Mouse (Mus musculus) neural tube, embryonic 13.5 days (tissue): ENCODE results near the gene Lck. TPM values are rescaled to one million over a fixed set of nuclear protein-coding genes. Genes with fewer than 3 reads are reported as not detected.
A peak's percentile ranks its signal among the peaks of the same experiment; 100 is the strongest.

Source experiments
- ATAC-seq: fragments of 200-750 bp; cut with Nextera tagmentation; 2 replicates; pipeline ENCODE4 v1.8.0; 2017; ENCODE audit warnings: low read depth, mild to moderate bottlenecking, moderate TSS enrichment, moderate library complexity
- H3K27ac ChIP-seq: fragments of 300-500 bp; sonication (generic); replicated peaks from 2 replicates; pipeline ENCODE4 v1.5.1; 2015; ENCODE audit warnings: moderate library complexity, mild to moderate bottlenecking, inconsistent platforms
- H3K27me3 ChIP-seq: fragments of 300-500 bp; sonication (generic); 2 replicates; pipeline ENCODE4 v1.6.1; 2015; ENCODE audit warnings: mild to moderate bottlenecking, inconsistent platforms
- H3K36me3 ChIP-seq: fragments of 300-500 bp; sonication (generic); 2 replicates; pipeline ENCODE4 v1.6.1; 2015; ENCODE audit warnings: mild to moderate bottlenecking, inconsistent platforms
- H3K4me1 ChIP-seq: fragments of 300-500 bp; sonication (generic); replicated peaks from 2 replicates; pipeline ENCODE4 v1.6.1; 2015; ENCODE audit warnings: inconsistent platforms
- H3K4me2 ChIP-seq: fragments of 300-500 bp; sonication (generic); 2 replicates; pipeline ENCODE4 v1.6.1; 2015; ENCODE audit warnings: inconsistent platforms, mild to moderate bottlenecking, moderate library complexity
- H3K4me3 ChIP-seq: fragments of 300-500 bp; sonication (generic); 2 replicates; pipeline ENCODE4 v1.5.1; 2015; ENCODE audit warnings: mild to moderate bottlenecking, inconsistent platforms
- H3K9ac ChIP-seq: fragments of 300-500 bp; sonication (generic); 2 replicates; pipeline ENCODE4 v1.6.1; 2015; ENCODE audit warnings: moderate library complexity, mild to moderate bottlenecking, inconsistent platforms
- H3K9me3 ChIP-seq: fragments of 300-500 bp; sonication (generic); 2 replicates; pipeline ENCODE4 v1.6.1; 2016; ENCODE audit warnings: inconsistent platforms
- WGBS: fragments of 180-500 bp; shearing (Covaris S2); methylation state at CpG from one replicate; pipeline ENCODE4 v1.1.7; 2015; 5-methylcytosine and 5-hydroxymethylcytosine counted together
- microRNA-seq: library from miRNA; unstranded; fragments of <30 nt; microRNA quantifications from one replicate; pipeline ENCODE4, GENCODE M21; 2016
- polyA plus RNA-seq: library from polyadenylated mRNA; unstranded; fragments of >200 nt; fragmentation: Nextera tagmentation; extraction: Ambion mirVana; gene quantifications from 2 replicates; pipeline ENCODE4 v1.2.1, GENCODE M21; 2015

The Lck gene
- polyA plus RNA-seq, 1 experiment from 2014 or later = 8.7 TPM

GRCm38 (mm10) chr4:129500017-129500416, 73.4 kb downstream of the Lck start:
- Histone ChIP-seq H3K36me3 (no peaks in the 10 kb centered on the region), H3K9ac (peak overlapping the region; percentile 72; the same call in 1 of the 2 replicates), H3K4me1 (peaks cover 30% of the 10 kb centered on the region), H3K4me3 (peak overlapping the region; percentile 52), H3K27me3 (no peaks in the 10 kb centered on the region), H3K9me3 (no peaks in the 10 kb centered on the region), H3K27ac (peak overlapping the region; percentile 71), H3K4me2 (peak overlapping the region; percentile 86)
- ATAC-seq = no peak
- 76% methylated on average over 8 of the region's 8 CpGs for WGBS

GRCm38 (mm10) chr4:129498941-129499340, 74.5 kb downstream of the Lck start:
- Histone ChIP-seq H3K36me3 (no peaks in the 10 kb centered on the region), H3K9me3 (no peaks in the 10 kb centered on the region), H3K4me1 (peaks cover 30% of the 10 kb centered on the region), H3K27ac (no peak overlapping the region), H3K9ac (no peak overlapping the region), H3K4me2 (no peak overlapping the region), H3K4me3 (no peak overlapping the region), H3K27me3 (no peaks in the 10 kb centered on the region)
- WGBS = 92% methylated on average over 3 of the region's 3 CpGs
- no peak for ATAC-seq

Small RNA genes lying within 50 kb of the gene (microRNA-seq; reads per million reads assigned to microRNA genes)
- not detected for gene Mir8119

Other genes starting within 250 kb of the Lck start
- 344 and 395 TPM in 2 replicates for gene Rbbp4, start 238.3 kb downstream of the Lck start, polyA plus RNA-seq
- 24.9 and 28.2 TPM in 2 replicates for gene Zbtb8os, start 237.9 kb downstream of the Lck start, polyA plus RNA-seq
- 18.5 and 20.4 TPM in 2 replicates for gene Zbtb8a, start 195.5 kb downstream of the Lck start, polyA plus RNA-seq
- gene Zbtb8b, start 132.8 kb downstream of the Lck start, polyA plus RNA-seq = 10.7 and 11.1 TPM in 2 replicates
- 34.8 and 38.1 TPM in 2 replicates for gene Bsdc1, start 112.1 kb downstream of the Lck start, polyA plus RNA-seq
- gene Tssk3, start 82.6 kb downstream of the Lck start, polyA plus RNA-seq = not detected in 2 replicates
- gene Fam229a, start 82.5 kb downstream of the Lck start, polyA plus RNA-seq = not detected in 2 replicates
- 1,745 and 1,831 TPM in 2 replicates for gene Marcksl1, start 60.1 kb downstream of the Lck start, polyA plus RNA-seq
- gene Hdac1, start 30.9 kb downstream of the Lck start, polyA plus RNA-seq = 116 and 120 TPM in 2 replicates
- 0.73 and 1.5 TPM in 2 replicates for gene Fam167b, start 4.9 kb upstream of the Lck start, polyA plus RNA-seq
- gene Eif3i, start 27.0 kb upstream of the Lck start, polyA plus RNA-seq = 209 and 223 TPM in 2 replicates
- gene Tmem234, start 27.0 kb upstream of the Lck start, polyA plus RNA-seq = 176 and 193 TPM in 2 replicates
- gene Dcdc2b, start 40.6 kb upstream of the Lck start, polyA plus RNA-seq = 2.8 and 3.5 TPM in 2 replicates
- 34.7 and 35.1 TPM in 2 replicates for gene Iqcc, start 45.5 kb upstream of the Lck start, polyA plus RNA-seq
- gene Ccdc28b, start 50.3 kb upstream of the Lck start, polyA plus RNA-seq = 140 and 143 TPM in 2 replicates
- 47.6 and 55.2 TPM in 2 replicates for gene Txlna, start 67.4 kb upstream of the Lck start, polyA plus RNA-seq
- 14.7 and 16.2 TPM in 2 replicates for gene Kpna6, start 99.1 kb upstream of the Lck start, polyA plus RNA-seq
- 13.5 TPM in 2 replicates for gene Tmem39b, start 123.2 kb upstream of the Lck start, polyA plus RNA-seq
- gene Khdrbs1, start 168.7 kb upstream of the Lck start, polyA plus RNA-seq = 150 and 165 TPM in 2 replicates
- gene Ptp4a2, start 237.6 kb upstream of the Lck start, polyA plus RNA-seq = 288 and 293 TPM in 2 replicates